Mouse (Mus musculus) G1E-ER4 (cell line): ENCODE measurements around the gene Tmem156. TPM values are rescaled to one million over a fixed set of nuclear protein-coding genes. Genes with fewer than 3 reads are reported as not detected.

Experiments used
- GATA1 ChIP-seq: IDR thresholded peaks from one replicate; pipeline ENCODE4 v1.8.0; 2012; ENCODE audit warnings: low read length, inconsistent platforms
- polyA plus RNA-seq: library from polyadenylated mRNA; stranded (reverse); fragments of >175 nt; gene quantifications from 2 replicates; pipeline ENCODE4 v1.2.3, GENCODE M21; 2012

The Tmem156 gene
- polyA plus RNA-seq: not detected in 2 replicates

DNA sequence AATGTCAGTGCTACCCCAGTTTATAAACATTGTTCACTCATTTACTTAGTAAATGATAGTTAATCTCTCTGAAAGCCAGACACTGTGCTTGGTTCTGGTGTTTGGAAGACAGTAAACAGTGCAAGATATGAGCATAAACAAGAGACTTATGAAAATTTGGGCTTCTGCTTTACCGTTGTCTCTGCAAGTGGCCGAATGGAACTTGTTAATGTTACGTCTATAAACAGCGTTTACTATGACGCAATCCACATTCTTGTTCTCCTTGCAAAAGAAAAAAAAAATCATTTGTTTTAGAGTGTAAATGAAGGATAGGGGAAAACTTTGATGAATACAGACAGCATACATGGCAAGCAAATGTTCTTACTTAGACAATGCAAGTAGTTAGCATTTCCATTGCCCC lies at the start of gene Tmem156:
Gene Tmem156 (minus strand): TSS at position 212 of the 400 bp plus-strand sequence.
- no peak for TF ChIP-seq GATA1

DNA sequence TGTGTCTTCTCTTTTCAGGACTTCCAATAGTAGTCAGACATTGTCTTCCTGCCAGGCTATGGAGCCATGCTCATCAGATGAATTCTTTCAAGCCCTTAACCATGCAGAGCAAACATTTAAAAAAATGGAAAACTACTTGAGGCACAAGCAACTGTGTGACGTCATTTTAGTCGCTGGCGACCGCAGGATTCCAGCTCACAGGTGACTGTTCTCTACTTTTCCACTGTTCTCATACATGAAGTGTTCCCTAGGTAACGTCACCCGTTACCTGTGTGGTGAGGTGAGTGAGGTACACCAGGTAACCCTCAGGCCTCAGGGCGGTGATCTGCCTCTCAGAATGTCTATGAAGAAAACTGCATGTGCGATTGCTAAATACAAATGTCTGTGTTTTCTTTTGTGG lies 49.3 kb upstream of the Tmem156 start:
- no peak for TF ChIP-seq GATA1

DNA sequence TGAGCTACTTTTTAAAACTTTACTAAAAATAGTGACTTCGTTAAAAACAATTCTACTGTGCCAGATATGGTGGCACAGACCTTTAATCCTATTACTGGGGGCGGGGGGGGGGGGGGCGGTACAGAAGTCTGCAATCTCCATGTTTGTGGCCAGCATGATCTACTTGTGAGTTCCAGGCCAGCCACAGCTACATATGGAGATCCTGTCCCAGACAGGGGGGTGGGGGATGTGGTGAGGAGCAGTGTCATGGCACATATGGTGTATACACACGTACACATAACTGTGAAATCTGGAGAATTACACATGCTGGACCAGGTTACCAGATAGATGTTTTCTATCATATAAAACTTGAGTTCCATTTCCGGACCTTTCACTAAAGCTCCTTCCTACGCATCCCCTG lies 45.1 kb upstream of the Tmem156 start:
- TF ChIP-seq GATA1: no peak

- no peak for TF ChIP-seq GATA1
Observed at GRCm38 (mm10) chr5:65136159-65136558, 44.2 kb upstream of the Tmem156 start.

GRCm38 (mm10) chr5:65131211-65131879 lies 39.4 kb upstream of the Tmem156 start:
- TF ChIP-seq GATA1: no peak

GRCm38 (mm10) chr5:65130528-65131210 lies 38.7 kb upstream of the Tmem156 start:
- TF ChIP-seq GATA1: no peak

DNA sequence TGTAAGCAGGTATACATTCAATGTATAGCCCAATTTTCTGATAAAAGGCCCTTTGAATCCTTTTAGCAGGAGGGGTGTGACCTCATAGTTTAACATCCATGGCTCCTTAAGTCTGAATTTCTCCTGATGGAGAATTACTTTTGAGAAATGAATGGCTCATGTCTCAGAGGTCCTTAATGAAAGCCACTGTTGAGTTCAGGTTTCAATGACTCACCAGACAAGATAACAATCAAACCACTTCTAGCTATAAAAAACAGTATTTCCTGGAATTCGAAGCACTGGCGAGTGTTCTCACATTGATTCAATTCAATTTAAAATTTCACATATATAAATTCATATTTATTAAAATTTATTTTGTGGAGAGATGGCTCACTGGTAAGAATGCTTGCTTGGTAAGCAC lies 36.5 kb upstream of the Tmem156 start:
- TF ChIP-seq GATA1: no peak

- no peak for TF ChIP-seq GATA1
Observed at GRCm38 (mm10) chr5:65126137-65126536, 34.2 kb upstream of the Tmem156 start.

DNA sequence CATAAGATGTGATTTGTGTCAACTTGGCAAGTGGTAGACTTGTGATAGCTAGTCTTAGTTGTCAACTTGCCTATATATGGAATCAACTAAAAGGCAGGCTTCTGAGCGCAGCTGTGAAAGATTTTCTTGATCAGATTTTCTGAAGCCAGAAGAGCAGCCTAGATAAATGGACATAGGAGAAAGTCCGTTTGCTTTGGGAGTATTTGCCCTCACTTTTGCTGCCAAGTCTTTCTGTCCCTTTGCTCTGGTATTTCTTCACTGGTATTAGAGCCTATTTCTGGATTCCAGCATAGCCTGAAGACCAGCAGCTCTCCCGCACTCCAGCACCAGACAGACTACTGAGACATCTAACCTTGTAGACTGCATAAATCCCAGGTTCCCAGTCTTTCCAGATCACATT lies 30.7 kb upstream of the Tmem156 start:
- no peak for TF ChIP-seq GATA1

DNA sequence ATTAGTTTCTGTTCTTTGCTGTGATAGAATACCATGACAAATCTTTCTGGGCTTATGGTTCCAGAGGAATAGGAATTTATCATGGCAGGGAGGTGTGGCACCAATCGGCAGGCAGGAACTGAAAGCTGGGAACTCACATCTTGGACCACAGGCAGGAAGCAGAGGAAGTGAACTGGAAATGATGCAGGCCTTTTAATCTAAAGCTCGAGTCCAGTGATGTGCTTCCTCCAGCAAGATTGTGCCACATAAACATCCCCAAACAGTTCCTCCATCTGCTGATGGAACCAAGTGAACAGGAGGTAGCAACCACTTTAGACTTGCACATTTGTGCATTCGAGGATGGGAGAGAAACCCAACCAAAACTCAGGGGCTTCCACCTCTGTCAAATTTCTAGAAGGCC lies 28.0 kb upstream of the Tmem156 start:
- no peak for TF ChIP-seq GATA1

DNA sequence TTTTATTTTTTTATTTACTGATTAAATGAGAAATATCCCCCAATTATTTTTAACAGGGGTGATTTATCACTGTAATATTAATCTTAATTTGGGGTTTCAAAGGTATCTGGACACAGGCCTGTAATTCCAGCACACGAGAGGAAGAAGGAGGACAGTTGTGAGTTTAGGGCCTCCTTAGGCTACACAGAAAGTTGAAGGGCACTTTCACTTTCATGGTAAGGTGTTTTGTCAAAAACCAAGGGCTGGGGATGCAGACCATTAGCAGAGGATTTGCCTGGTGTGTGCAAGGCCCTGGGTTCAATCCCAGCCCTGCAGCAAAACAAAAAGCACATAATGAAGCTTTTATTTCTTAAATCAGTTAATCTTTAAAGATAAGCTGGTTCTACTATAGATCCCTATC lies 27.6 kb upstream of the Tmem156 start:
- TF ChIP-seq GATA1: no peak

- no peak for TF ChIP-seq GATA1
Observed at GRCm38 (mm10) chr5:65116789-65117188, 24.9 kb upstream of the Tmem156 start.

DNA sequence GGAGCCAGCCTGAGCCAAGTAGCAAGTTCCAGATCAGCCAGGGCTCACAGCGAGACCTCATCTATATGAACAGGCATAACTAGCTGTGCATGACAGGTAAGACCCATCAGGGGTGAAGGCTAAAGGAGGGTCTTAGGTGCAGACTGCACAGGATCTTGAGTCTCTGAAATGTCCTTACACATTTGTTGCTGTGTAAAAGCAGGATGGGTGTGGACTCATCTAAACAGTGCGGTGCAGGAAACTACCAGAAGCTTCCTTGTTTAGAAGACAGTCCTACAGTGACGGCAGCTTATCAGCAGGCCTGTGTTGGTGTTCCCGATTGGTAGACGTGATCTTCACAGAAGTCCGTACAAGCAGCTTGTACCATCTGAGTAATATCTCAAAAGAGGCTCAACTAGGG lies 21.4 kb upstream of the Tmem156 start:
- no peak for TF ChIP-seq GATA1

- no peak for TF ChIP-seq GATA1
Observed at GRCm38 (mm10) chr5:65107773-65108432, 16.0 kb upstream of the Tmem156 start.

DNA sequence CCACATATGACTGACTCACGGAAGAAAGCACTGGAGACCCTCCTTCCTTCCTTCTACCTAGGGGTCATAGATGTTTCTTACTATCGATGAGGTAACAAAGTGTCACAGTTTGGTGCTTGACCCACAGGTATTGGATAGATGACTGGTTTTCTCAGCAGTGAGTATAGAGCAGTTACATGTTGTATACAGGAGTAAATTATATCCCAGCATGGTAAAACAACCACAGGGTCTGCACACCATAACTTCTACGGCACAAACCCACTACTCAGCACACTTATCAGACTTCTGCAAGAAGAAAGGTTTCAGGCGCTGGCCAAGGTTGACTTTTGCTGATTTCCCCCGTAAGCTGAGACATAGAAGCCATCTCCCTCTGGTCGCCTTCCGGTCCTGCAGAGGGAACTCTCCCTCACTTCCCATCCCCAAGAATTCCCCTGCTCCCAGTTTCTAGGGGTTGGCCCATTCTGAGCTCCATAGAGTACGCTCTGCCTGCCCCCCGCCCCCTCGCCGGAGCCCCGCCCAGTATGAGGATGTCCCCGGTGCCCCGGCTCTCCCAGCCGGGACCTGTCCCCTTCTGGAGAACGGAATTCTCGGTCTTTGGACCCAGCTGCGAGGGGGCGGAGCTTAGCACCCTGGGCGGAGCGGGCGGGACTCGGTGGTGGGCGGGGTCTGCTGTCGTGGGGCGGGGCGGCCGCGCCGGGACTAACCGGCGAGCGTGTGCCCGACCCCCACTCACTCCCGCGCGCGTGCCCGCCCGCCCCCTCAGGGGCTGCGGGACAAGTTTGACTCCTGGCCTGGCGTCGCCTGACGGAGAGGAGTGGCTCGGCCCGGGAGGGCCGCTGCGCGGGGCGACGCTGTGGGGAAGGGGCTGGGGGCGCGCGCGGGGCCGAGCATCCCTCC lies 15.2 kb upstream of the Tmem156 start, which contains the start of gene Klhl5:
Gene Klhl5 (plus strand): TSS at position 664 of the 897 bp plus-strand sequence.
- no peak for TF ChIP-seq GATA1
